ENCODE assay signal across 13 mouse cellular contexts in genomic region chr17:32110424-32110823, GRCm38 (mm10). TPM values are rescaled to one million over a fixed set of nuclear protein-coding genes. Genes with fewer than 3 reads are reported as not detected.
DNase-seq lines count a peak whose midpoint lies in the region; ATAC-seq and TF ChIP-seq lines count a peak whose summit lies in the region.
"Had no signal": no experiment of that assay in that cellular context is flagged by ENCODE, and none has a peak within 500 bp of the region (broad histone marks: within the 10 kb centered on the region; RNA-seq: fewer than 3 reads in every experiment).

No protein-coding gene starts in this region.

- no peak overlapping the region for H3K4me2 ChIP-seq in heart, embryonic 12.5 days
- H3K4me2 ChIP-seq: lung, embryonic 15.5 days; neural tube, embryonic 13.5 days had no signal

- no peaks in the 10 kb centered on the region for H3K27me3 ChIP-seq in heart, adult 2 months (ENCODE audit: control insufficient read depth, insufficient read depth, low read length)
- H3K27me3 ChIP-seq in heart, embryonic 12.5 days (replicated peaks): 0 out of 2 replicates have a peak, but pooled peaks cover 12% of the 10 kb centered on the region

- TF ChIP-seq CTCF in heart, adult 2 months (IDR thresholded peaks at IDR 0.05): no peak

- peak; percentile 57 to 71 for DNase-seq in heart, adult 2 months
- peak; percentile 29 for DNase-seq in 3134 (ENCODE audit: extremely low read depth, insufficient read length, low spot score)
- peak; percentile 77 for DNase-seq in adrenal gland, postnatal 25 days
- DNase-seq in kidney, postnatal 10 days: peak; percentile 58
- no peak for DNase-seq in spleen, postnatal 10 days (ENCODE audit: low spot score in 2 of 2)
- DNase-seq in cerebellum, adult 9-11 months: no peak
- DNase-seq: cerebellum, adult 11-12 months; gastrocnemius, postnatal 25 days; spleen, adult 18-20 months had no signal

- H3K27ac ChIP-seq in heart, adult 2 months: peak overlapping the region; percentile 63; the same call in 1 of the 2 replicates
- no peak overlapping the region for H3K27ac ChIP-seq in heart, embryonic 12.5 days (ENCODE audit: poor library complexity, severe bottlenecking)
- H3K27ac ChIP-seq: lung, embryonic 15.5 days; neural tube, embryonic 13.5 days had no signal

- WGBS in heart, adult 2 months: 25% methylated on average over 2 of the region's 2 CpGs
- WGBS in heart, embryonic 12.5 days: 50% methylated on average over 2 of the region's 2 CpGs

- TF ChIP-seq EP300 in heart, adult 2 months (IDR thresholded peaks at IDR 0.05; ENCODE audit: insufficient read depth, low read depth, low read length): 0 out of 2 replicates have a peak, but pooled peaks have one; percentile 37

- no peaks in the 10 kb centered on the region for H3K79me2 ChIP-seq in heart, adult 2 months (replicated peaks; ENCODE audit: control insufficient read depth, insufficient read depth, low read length)

- H3K36me3 ChIP-seq in heart, adult 2 months (ENCODE audit: control insufficient read depth, insufficient read depth, low read length): no peaks in the 10 kb centered on the region
- no peaks in the 10 kb centered on the region for H3K36me3 ChIP-seq in heart, embryonic 12.5 days
- H3K36me3 ChIP-seq: lung, embryonic 15.5 days; neural tube, embryonic 13.5 days had no signal

- H3K9ac ChIP-seq in heart, adult 2 months (ENCODE audit: low read depth, low read length): no peak overlapping the region
- no peak overlapping the region for H3K9ac ChIP-seq in heart, embryonic 12.5 days
- H3K9ac ChIP-seq: lung, embryonic 15.5 days; neural tube, embryonic 13.5 days had no signal

- no peak for TF ChIP-seq POLR2A in heart, adult 2 months (IDR thresholded peaks at IDR 0.05; ENCODE audit: insufficient read depth, low read depth, low read length)

- intact Hi-C loops in heart, adult 2 months (cut with DNase I): no loop called here

- H3K9me3 ChIP-seq in heart, embryonic 12.5 days (replicated peaks): no peaks in the 10 kb centered on the region
- H3K9me3 ChIP-seq: lung, embryonic 15.5 days; neural tube, embryonic 13.5 days had no signal

- H3K4me3 ChIP-seq in heart, adult 2 months: no peak overlapping the region
- H3K4me3 ChIP-seq in heart, embryonic 12.5 days: no peak overlapping the region
- H3K4me3 ChIP-seq: lung, embryonic 15.5 days; neural tube, embryonic 13.5 days had no signal

- H3K4me1 ChIP-seq in heart, adult 2 months (ENCODE audit: control insufficient read depth, insufficient read depth, low read length): peaks cover 6% of the 10 kb centered on the region
- peaks cover 29% of the 10 kb centered on the region for H3K4me1 ChIP-seq in heart, embryonic 12.5 days (replicated peaks)

- ATAC-seq in heart, embryonic 12.5 days (ENCODE audit: insufficient number of reproducible peaks, low FRiP score): no peak
- ATAC-seq in megakaryocyte-erythroid progenitor cell, adult 5-6 weeks (replicated peaks; ENCODE audit: low FRiP score, low TSS enrichment, poor library complexity, severe bottlenecking): no peak

RNA-seq across cellular contexts. Expression of gene Notch3, which starts 56.2 kb away (rescaled TPM):
- 10 to 100 TPM; 24.2 to 30.6 TPM for total RNA-seq in heart, adult 2 months (2021)
- 22.5 and 32.1 TPM in 2 replicates for polyA plus RNA-seq in heart, adult 2 months (2012; rRNA removed)
- polyA plus RNA-seq in heart, embryonic 12.5 days (2016; fragmentation: Nextera tagmentation; extraction: Ambion mirVana): 8.0 and 10.6 TPM in 2 replicates
- total RNA-seq in adrenal gland, postnatal 25 days (2021): 11.3 and 11.8 TPM in 2 replicates
- total RNA-seq in megakaryocyte-erythroid progenitor cell, adult 5-6 weeks (2014; fragmentation: Nextera tagmentation): not detected in 2 replicates
- 0.04 TPM in 1 of 2 replicates, not detected in the other for total RNA-seq in megakaryocyte-erythroid progenitor cell, adult 5-6 weeks (2017)

Comparison
In these comparisons a context has a peak if more than half of its experiments do, and no peak if none do; other contexts are left out.
1. DNase-seq: peak in heart, adult 2 months (2 of 2), 3134 (single experiment), adrenal gland, postnatal 25 days (single experiment) and kidney, postnatal 10 days (single experiment); none in spleen, postnatal 10 days (0 of 2) and cerebellum, adult 9-11 months (single experiment).
2. RNA of gene Notch3, which starts 56.2 kb away (total RNA-seq): 24.2 to 30.6 TPM in heart, adult 2 months and 11.3 to 11.8 TPM in adrenal gland, postnatal 25 days; 0.04 TPM in megakaryocyte-erythroid progenitor cell, adult 5-6 weeks; every median in the first group is over 10 times any median in the second.